Mouse (Mus musculus) heart, embryonic 14.5 days (tissue): ENCODE results near the gene Slc19a1. TPM values are rescaled to one million over a fixed set of nuclear protein-coding genes. Genes with fewer than 3 reads are reported as not detected.

ENCODE experiments used
- ATAC-seq: fragments of 200-750 bp; cut with Nextera tagmentation; 2 replicates; pipeline ENCODE4 v1.8.0; 2017; ENCODE audit warnings: low read depth, moderate TSS enrichment; ENCODE audit not compliant: insufficient number of reproducible peaks, insufficient read depth, low FRiP score
- H3K27ac ChIP-seq, 2 experiments: fragments of 200-500 bp in 1 of 2; fragments of 300-500 bp in 1 of 2; sonication (generic) in 1 of 2; replicated peaks in 1 of 2; 2 replicates each; pipeline ENCODE4 v1.5.1; 2012 to 2014; ENCODE audit warnings: low read depth in 2 of 2, low read length in 2 of 2, control low read depth in 1 of 2, mild to moderate bottlenecking in 1 of 2, mixed read lengths in 1 of 2; ENCODE audit not compliant: control insufficient read depth in 1 of 2, insufficient read depth in 1 of 2
- H3K27me3 ChIP-seq: fragments of 300-500 bp; sonication (generic); 2 replicates; pipeline ENCODE4 v1.6.1; 2014; ENCODE audit warnings: mild to moderate bottlenecking, low read length, control low read depth; ENCODE audit not compliant: control insufficient read depth, insufficient read depth
- H3K36me3 ChIP-seq: fragments of 300-500 bp; sonication (generic); 2 replicates; pipeline ENCODE4 v1.6.1; 2014; ENCODE audit warnings: mild to moderate bottlenecking, control low read depth, low read length, mixed read lengths; ENCODE audit not compliant: control insufficient read depth, insufficient read depth
- H3K4me1 ChIP-seq, 2 experiments: fragments of 200-500 bp in 1 of 2; fragments of 300-500 bp in 1 of 2; sonication (generic) in 1 of 2; 2 replicates each; pipeline ENCODE4 v1.6.1; 2012 to 2014; ENCODE audit warnings: low read length in 2 of 2, control low read depth in 1 of 2, mixed read lengths in 1 of 2; ENCODE audit not compliant: control insufficient read depth in 2 of 2, insufficient read depth in 2 of 2
- H3K4me2 ChIP-seq: fragments of 300-500 bp; sonication (generic); 2 replicates; pipeline ENCODE4 v1.6.1; 2014; ENCODE audit warnings: mild to moderate bottlenecking, low read length
- H3K4me3 ChIP-seq, 2 experiments: fragments of 200-500 bp in 1 of 2; fragments of 300-500 bp in 1 of 2; sonication (generic) in 1 of 2; 2 replicates each; pipeline ENCODE4 v1.5.1; 2012 to 2014; ENCODE audit warnings: low read length in 2 of 2, mild to moderate bottlenecking in 2 of 2, control low read depth in 1 of 2, low read depth in 1 of 2, moderate library complexity in 1 of 2; ENCODE audit not compliant: control insufficient read depth in 1 of 2, insufficient read depth in 1 of 2
- H3K9ac ChIP-seq: fragments of 300-500 bp; sonication (generic); 2 replicates; pipeline ENCODE4 v1.6.1; 2014; ENCODE audit warnings: mild to moderate bottlenecking, low read length
- H3K9me3 ChIP-seq: fragments of 300-500 bp; sonication (generic); 2 replicates; pipeline ENCODE4 v1.6.1; 2016; ENCODE audit warnings: low read length, control low read depth; ENCODE audit not compliant: control insufficient read depth
- WGBS: fragments of 180-500 bp; shearing (Covaris S2); extraction: QIAGEN DNeasy Blood & Tissue Kit; methylation state at CpG from one replicate; pipeline ENCODE4 v1.1.7; 2014; 5-methylcytosine and 5-hydroxymethylcytosine counted together
- polyA plus RNA-seq: library from polyadenylated mRNA; unstranded; fragments of >200 nt; fragmentation: Nextera tagmentation; extraction: Ambion mirVana; gene quantifications from 2 replicates; pipeline ENCODE4 v1.2.1, GENCODE M21; 2014

Slc19a1 gene
- polyA plus RNA-seq, 1 experiment from 2014 or later: 12.2 TPM

DNA sequence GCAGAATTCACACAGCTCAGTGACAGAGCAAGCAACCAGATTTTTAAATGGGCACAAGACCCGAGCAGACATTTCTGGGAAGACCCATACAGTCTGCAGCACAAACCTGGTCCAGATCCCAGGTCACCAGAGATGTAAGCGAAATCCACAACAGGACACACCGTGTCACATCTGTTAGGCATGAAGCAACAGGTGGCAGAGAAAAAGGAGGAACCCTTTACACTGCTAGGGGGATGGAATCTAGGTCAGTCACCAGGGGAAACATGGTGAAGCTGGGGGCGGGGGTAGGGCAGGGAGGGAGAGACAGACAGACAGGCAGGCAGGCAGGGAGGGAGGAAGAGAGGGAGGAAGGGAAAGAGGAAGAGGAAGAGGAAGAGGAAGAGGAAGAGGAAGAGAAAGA lies 76.1 kb downstream of the Slc19a1 start:
- no peak overlapping the region for H3K4me3 ChIP-seq
- WGBS: 69% methylated on average over 4 of the region's 4 CpGs
- H3K27me3 ChIP-seq: no peaks in the 10 kb centered on the region
- ATAC-seq: no peak
- no peaks in the 10 kb centered on the region for H3K36me3 ChIP-seq
- H3K9me3 ChIP-seq: 0 out of 2 replicates have a peak, but pooled peaks cover 4% of the 10 kb centered on the region
- H3K4me2 ChIP-seq: no peak overlapping the region
- no peak overlapping the region for H3K9ac ChIP-seq
- no peak overlapping the region for H3K27ac ChIP-seq
- H3K4me1 ChIP-seq: peaks cover 17 to 21% of the 10 kb centered on the region in 2 experiments

DNA sequence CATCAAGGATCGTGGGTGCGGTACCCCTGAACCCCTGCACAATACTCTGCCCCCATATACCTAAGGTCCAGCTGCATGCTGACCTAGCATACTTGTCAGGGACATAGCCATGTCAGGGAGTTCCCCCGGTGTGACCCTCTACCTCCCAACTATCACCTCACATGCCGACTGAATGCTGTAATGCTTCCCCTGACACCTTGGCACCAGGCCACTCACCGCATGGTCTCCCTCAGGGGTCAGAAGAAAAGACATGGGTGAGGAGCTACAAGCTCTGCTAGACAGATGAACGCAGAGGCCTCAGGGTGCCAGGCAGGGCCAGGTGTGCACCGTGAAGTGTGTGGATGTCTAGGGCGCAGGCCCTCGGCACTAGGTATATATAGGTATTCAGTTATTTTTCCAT lies 78.0 kb downstream of the Slc19a1 start:
- Histone ChIP-seq H3K4me2 (no peak overlapping the region), H3K36me3 (no peaks in the 10 kb centered on the region), H3K27me3 (no peaks in the 10 kb centered on the region), H3K9me3 (0 out of 2 replicates have a peak, but pooled peaks cover 4% of the 10 kb centered on the region), H3K27ac (no peak overlapping the region), H3K9ac (no peak overlapping the region), H3K4me1 (peaks cover 29 to 34% of the 10 kb centered on the region in 2 experiments), H3K4me3 (no peak overlapping the region)
- no peak for ATAC-seq
- 58% methylated on average over 9 of the region's 9 CpGs for WGBS

Other genes starting within 250 kb of the Slc19a1 start
- 4.0 and 6.3 TPM in 2 replicates for gene Pcbp3, start 70.4 kb upstream of the Slc19a1 start, polyA plus RNA-seq
- gene Col18a1, start 134.3 kb downstream of the Slc19a1 start, polyA plus RNA-seq: 93.5 and 102 TPM in 2 replicates
- 105 TPM in 2 replicates for gene Pofut2, start 227.0 kb downstream of the Slc19a1 start, polyA plus RNA-seq